Mouse (Mus musculus): Measurements from ENCODE around the gene Cyp17a1. TPM values are rescaled to one million over a fixed set of nuclear protein-coding genes. Genes with fewer than 3 reads are reported as not detected.

Cyp17a1 gene
- polyA plus RNA-seq, 1 experiment from 2014 or later: not detected

- Histone ChIP-seq H3K4me1 (ENCODE audit: control insufficient read depth, insufficient read depth, low read length) (peaks cover 6% of the 10 kb centered on the region), H3K27me3 (ENCODE audit: control insufficient read depth, insufficient read depth, low read length) (no peaks in the 10 kb centered on the region), H3K4me2 (ENCODE audit: low read depth) (no peak overlapping the region), H3K9me3 (ENCODE audit: control insufficient read depth, low read length) (no peaks in the 10 kb centered on the region), H3K27ac (ENCODE audit: low read depth, low read length) (no peak overlapping the region), H3K9ac (ENCODE audit: low read length) (no peak overlapping the region), H3K4me3 (ENCODE audit: low read depth, low read length) (no peak overlapping the region), H3K36me3 (ENCODE audit: control insufficient read depth, insufficient read depth, low read length) (peaks cover 2% of the 10 kb centered on the region; the same call in 1 of the 2 replicates)
- no peak for ATAC-seq (ENCODE audit: insufficient read depth, low FRiP score, low TSS enrichment)
- DNase-seq (ENCODE audit: low spot score): no peak
- 87% methylated on average over 9 of the region's 9 CpGs for WGBS
These were observed 43.2 kb downstream of the Cyp17a1 start for GRCm38 (mm10) chr19:46629807-46630206.

- no peak for DNase-seq (ENCODE audit: low spot score)
- Histone ChIP-seq H3K4me1 (ENCODE audit: control insufficient read depth, insufficient read depth, low read length) (peaks cover 20% of the 10 kb centered on the region), H3K4me3 (ENCODE audit: low read depth, low read length) (no peak overlapping the region), H3K9me3 (ENCODE audit: control insufficient read depth, low read length) (no peaks in the 10 kb centered on the region), H3K4me2 (ENCODE audit: low read depth) (no peak overlapping the region), H3K36me3 (ENCODE audit: control insufficient read depth, insufficient read depth, low read length) (peaks cover 2% of the 10 kb centered on the region; the same call in 1 of the 2 replicates), H3K27me3 (ENCODE audit: control insufficient read depth, insufficient read depth, low read length) (no peaks in the 10 kb centered on the region), H3K9ac (ENCODE audit: low read length) (no peak overlapping the region), H3K27ac (ENCODE audit: low read depth, low read length) (no peak overlapping the region)
- WGBS: 92% methylated on average over 10 of the region's 10 CpGs
- no peak for ATAC-seq (ENCODE audit: insufficient read depth, low FRiP score, low TSS enrichment)
These were observed 44.6 kb downstream of the Cyp17a1 start for GRCm38 (mm10) chr19:46628403-46628802.

- Histone ChIP-seq H3K9me3 (ENCODE audit: control insufficient read depth, low read length) (no peaks in the 10 kb centered on the region), H3K9ac (ENCODE audit: low read length) (no peak overlapping the region), H3K4me2 (ENCODE audit: low read depth) (no peak overlapping the region), H3K27ac (ENCODE audit: low read depth, low read length) (no peak overlapping the region), H3K27me3 (ENCODE audit: control insufficient read depth, insufficient read depth, low read length) (no peaks in the 10 kb centered on the region), H3K36me3 (ENCODE audit: control insufficient read depth, insufficient read depth, low read length) (peaks cover 2% of the 10 kb centered on the region; the same call in 1 of the 2 replicates), H3K4me3 (ENCODE audit: low read depth, low read length) (no peak overlapping the region), H3K4me1 (ENCODE audit: control insufficient read depth, insufficient read depth, low read length) (peaks cover 47% of the 10 kb centered on the region)
- DNase-seq (ENCODE audit: low spot score) (no peak), ATAC-seq (ENCODE audit: insufficient read depth, low FRiP score, low TSS enrichment) (no peak)
- 68% methylated on average over 10 of the region's 10 CpGs for WGBS
These were observed 47.5 kb downstream of the Cyp17a1 start for GRCm38 (mm10) chr19:46625519-46625918.

- no peak for DNase-seq (ENCODE audit: low spot score)
- no peak for ATAC-seq (ENCODE audit: insufficient read depth, low FRiP score, low TSS enrichment)
- Histone ChIP-seq H3K9ac (ENCODE audit: low read length) (peak overlapping the region; percentile 33; the same call in 1 of the 2 replicates), H3K9me3 (ENCODE audit: control insufficient read depth, low read length) (no peaks in the 10 kb centered on the region), H3K4me1 (ENCODE audit: control insufficient read depth, insufficient read depth, low read length) (peaks cover 47% of the 10 kb centered on the region), H3K27me3 (ENCODE audit: control insufficient read depth, insufficient read depth, low read length) (no peaks in the 10 kb centered on the region), H3K36me3 (ENCODE audit: control insufficient read depth, insufficient read depth, low read length) (peaks cover 2% of the 10 kb centered on the region; the same call in 1 of the 2 replicates), H3K27ac (ENCODE audit: low read depth, low read length) (no peak overlapping the region), H3K4me2 (ENCODE audit: low read depth) (peak overlapping the region; percentile 48; the same call in 1 of the 2 replicates), H3K4me3 (ENCODE audit: low read depth, low read length) (no peak overlapping the region)
- WGBS: 95% methylated on average over 12 of the region's 12 CpGs
These were observed 48.0 kb downstream of the Cyp17a1 start for GRCm38 (mm10) chr19:46625015-46625414.

DNA sequence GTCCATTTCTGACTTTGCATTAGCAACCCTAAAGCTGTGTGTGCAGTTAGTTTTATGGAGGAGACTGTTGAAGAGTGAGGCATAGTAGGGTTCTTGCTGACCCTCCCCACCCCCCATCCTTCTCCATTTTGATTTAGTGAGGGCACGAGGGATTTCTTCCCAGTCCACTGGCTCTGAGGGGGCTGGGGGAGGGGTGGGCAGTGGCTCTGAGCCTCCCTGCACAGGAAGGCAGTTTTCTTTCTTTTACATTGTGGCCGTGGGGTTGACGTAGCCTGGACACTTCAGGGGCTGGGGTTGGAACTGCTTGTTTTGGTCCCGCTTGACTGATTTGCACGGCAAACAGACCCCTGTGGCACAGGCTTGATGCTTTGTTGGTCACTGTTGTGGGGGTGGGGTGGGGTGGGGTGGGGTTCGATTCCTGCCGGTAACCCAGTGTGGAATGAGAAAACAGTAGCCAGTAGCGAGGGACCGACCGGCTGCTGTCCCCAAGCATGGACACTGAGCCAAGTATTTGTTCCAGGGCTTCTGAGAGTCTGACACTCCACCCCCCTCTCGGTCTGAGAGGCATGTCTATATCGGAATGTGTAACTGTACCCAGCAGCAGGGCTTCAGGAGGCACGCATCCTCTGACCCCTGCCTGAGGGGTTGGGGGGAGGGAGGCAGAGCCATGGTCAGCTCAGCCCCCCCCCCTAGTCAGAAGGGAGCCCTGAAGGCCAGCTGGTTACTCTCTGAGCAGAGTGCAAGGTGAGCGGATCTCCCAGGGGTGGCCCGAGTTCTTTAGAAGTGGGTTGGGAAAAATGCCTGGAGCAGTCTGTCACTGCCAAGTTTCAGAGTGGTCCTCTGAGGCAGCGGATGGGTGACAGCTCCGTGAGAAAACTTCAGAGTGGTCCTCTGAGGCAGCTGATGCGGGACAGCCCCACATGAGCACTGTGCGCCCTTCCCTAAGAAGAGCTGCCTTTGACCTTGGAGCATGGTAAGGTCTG lies 48.9 kb downstream of the Cyp17a1 start:
- peaks cover 47% of the 10 kb centered on the region for H3K4me1 ChIP-seq (ENCODE audit: control insufficient read depth, insufficient read depth, low read length)
- peak overlapping the region; percentile 33 for H3K9ac ChIP-seq (ENCODE audit: low read length)
- peaks cover 2% of the 10 kb centered on the region; the same call in 1 of the 2 replicates for H3K36me3 ChIP-seq (ENCODE audit: control insufficient read depth, insufficient read depth, low read length)
- H3K4me2 ChIP-seq (ENCODE audit: low read depth): peak overlapping the region; percentile 48
- no peaks in the 10 kb centered on the region for H3K9me3 ChIP-seq (ENCODE audit: control insufficient read depth, low read length)
- ATAC-seq (ENCODE audit: insufficient read depth, low FRiP score, low TSS enrichment) (peak; percentile 64), DNase-seq (ENCODE audit: low spot score) (peak; percentile 57)
- peak overlapping the region; percentile 19 for H3K4me3 ChIP-seq (ENCODE audit: low read depth, low read length)
- H3K27me3 ChIP-seq (ENCODE audit: control insufficient read depth, insufficient read depth, low read length): no peaks in the 10 kb centered on the region
- peak overlapping the region; percentile 77 for H3K27ac ChIP-seq (ENCODE audit: low read depth, low read length)
- WGBS: 24% methylated on average over 19 of the region's 19 CpGs

DNA sequence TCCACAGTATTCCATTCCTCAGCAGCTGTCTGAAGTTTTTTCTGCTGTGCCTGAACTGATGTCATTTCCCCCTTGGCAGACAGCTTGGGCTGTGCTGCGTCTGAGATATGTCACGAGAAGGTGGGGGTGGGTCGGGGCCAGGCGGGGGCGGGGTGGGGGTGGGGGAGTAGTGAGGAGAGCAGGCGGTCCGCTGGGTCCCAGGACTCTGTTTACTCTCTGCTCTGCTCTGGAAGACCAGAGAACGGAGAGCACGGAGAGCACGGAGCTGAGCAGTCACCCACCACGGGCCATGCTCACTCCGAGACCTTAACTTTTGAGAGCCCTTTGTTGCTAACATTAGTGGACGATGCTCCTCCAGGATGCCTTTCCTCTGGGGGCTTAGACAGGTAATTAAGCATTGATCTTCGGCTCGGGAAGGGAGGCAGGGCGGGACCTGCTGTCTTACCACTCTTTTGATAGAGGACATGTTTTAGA lies 49.7 kb downstream of the Cyp17a1 start:
- 4% methylated on average over 16 of the region's 16 CpGs for WGBS
- Histone ChIP-seq H3K9ac (ENCODE audit: low read length) (peak overlapping the region; percentile 33), H3K27ac (ENCODE audit: low read depth, low read length) (peak overlapping the region; percentile 77), H3K4me2 (ENCODE audit: low read depth) (peak overlapping the region; percentile 48), H3K36me3 (ENCODE audit: control insufficient read depth, insufficient read depth, low read length) (peaks cover 2% of the 10 kb centered on the region; the same call in 1 of the 2 replicates), H3K9me3 (ENCODE audit: control insufficient read depth, low read length) (no peaks in the 10 kb centered on the region), H3K27me3 (ENCODE audit: control insufficient read depth, insufficient read depth, low read length) (no peaks in the 10 kb centered on the region), H3K4me1 (ENCODE audit: control insufficient read depth, insufficient read depth, low read length) (peaks cover 47% of the 10 kb centered on the region), H3K4me3 (ENCODE audit: low read depth, low read length) (peak overlapping the region; percentile 19)
- DNase-seq (ENCODE audit: low spot score) (peak; percentile 46), ATAC-seq (ENCODE audit: insufficient read depth, low FRiP score, low TSS enrichment) (peak; percentile 56; the same call in 1 of the 2 replicates)

DNA sequence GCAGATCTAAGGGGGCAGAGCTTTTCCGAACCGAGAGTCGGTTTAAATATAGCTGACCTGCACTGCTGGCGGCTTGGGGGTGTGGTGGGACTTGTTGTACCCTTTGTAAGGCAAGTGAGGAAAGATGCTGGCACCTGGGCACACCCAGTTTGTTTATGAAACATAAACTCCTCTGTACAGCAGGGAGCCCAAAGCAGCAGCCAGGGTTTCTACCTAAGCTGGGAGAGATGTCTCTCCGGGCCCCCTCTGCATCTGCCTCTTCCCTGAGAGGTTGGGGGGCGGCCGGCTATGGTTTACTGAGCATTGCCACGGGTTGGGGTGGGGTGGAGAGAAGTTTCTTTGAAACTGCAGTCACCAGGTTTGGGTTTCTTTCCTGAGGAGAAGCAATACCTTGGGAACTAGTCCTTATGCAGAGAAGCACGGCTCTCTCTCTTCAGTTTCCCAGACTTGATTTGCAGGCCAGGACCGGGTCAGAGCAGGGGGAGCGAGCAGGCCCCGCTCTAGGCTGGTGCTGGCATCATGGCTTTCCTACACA lies 50.2 kb downstream of the Cyp17a1 start:
- H3K9me3 ChIP-seq (ENCODE audit: control insufficient read depth, low read length): no peaks in the 10 kb centered on the region
- H3K36me3 ChIP-seq (ENCODE audit: control insufficient read depth, insufficient read depth, low read length): peaks cover 2% of the 10 kb centered on the region; the same call in 1 of the 2 replicates
- H3K27me3 ChIP-seq (ENCODE audit: control insufficient read depth, insufficient read depth, low read length): no peaks in the 10 kb centered on the region
- peak overlapping the region; percentile 77 for H3K27ac ChIP-seq (ENCODE audit: low read depth, low read length)
- DNase-seq (ENCODE audit: low spot score) (no peak), ATAC-seq (ENCODE audit: insufficient read depth, low FRiP score, low TSS enrichment) (no peak)
- peaks cover 47% of the 10 kb centered on the region for H3K4me1 ChIP-seq (ENCODE audit: control insufficient read depth, insufficient read depth, low read length)
- peak overlapping the region; percentile 31 for H3K9ac ChIP-seq (ENCODE audit: low read length)
- peak overlapping the region; percentile 48 for H3K4me2 ChIP-seq (ENCODE audit: low read depth)
- H3K4me3 ChIP-seq (ENCODE audit: low read depth, low read length): peak overlapping the region; percentile 19
- WGBS: 41% methylated on average over 12 of the region's 12 CpGs

DNA sequence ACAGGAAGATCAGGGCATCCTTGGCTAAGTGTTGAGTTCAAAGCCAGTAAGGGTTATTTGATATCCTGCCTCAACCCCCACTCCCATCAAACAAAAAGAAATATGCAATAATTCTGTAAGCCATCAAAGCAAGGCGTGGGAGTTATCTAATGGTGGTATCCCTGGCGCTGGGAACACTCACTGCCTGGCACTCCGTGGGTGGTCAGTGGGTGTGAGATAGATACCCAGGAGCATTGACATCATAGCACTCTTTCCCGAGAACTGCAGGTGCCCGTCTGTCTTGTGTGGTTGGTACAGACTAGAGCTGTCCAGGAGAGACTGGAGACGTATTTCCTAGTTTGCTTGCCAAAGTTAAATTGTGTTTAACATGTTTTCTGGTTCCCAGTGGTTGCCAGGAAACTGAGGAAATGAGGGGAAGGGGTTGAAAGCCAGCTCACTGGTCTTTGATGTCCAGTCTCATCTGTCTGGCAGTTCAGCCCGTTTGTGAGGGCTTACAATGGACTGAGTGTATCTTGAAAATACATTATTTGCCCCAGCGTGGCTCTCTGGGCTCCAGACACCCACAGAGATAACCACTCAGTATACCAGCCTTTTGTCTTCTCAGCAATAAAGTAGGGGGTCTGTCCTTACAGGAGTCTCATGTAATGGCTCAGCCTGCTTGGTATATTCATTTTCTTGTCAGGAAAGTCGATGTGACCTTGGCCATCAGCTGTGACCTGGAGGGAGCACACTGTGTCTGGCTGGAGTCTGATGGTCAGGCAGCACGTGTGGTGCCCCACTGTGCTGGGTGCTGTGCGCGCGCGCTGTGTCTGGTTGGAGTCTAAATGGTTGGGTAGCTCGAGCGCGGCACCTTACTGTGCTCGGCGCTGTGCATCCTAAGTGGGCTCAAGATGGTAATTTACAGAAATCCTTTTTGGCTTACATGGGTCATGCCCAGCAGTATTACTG lies 51.5 kb downstream of the Cyp17a1 start:
- WGBS: 56% methylated on average over 19 of the region's 19 CpGs
- Histone ChIP-seq H3K4me1 (ENCODE audit: control insufficient read depth, insufficient read depth, low read length) (peaks cover 47% of the 10 kb centered on the region), H3K27me3 (ENCODE audit: control insufficient read depth, insufficient read depth, low read length) (no peaks in the 10 kb centered on the region), H3K9ac (ENCODE audit: low read length) (no peak overlapping the region; the same call in 1 of the 2 replicates), H3K4me3 (ENCODE audit: low read depth, low read length) (no peak overlapping the region), H3K36me3 (ENCODE audit: control insufficient read depth, insufficient read depth, low read length) (peaks cover 2% of the 10 kb centered on the region; the same call in 1 of the 2 replicates), H3K4me2 (ENCODE audit: low read depth) (no peak overlapping the region), H3K9me3 (ENCODE audit: control insufficient read depth, low read length) (no peaks in the 10 kb centered on the region), H3K27ac (ENCODE audit: low read depth, low read length) (peak overlapping the region; percentile 77)
- DNase-seq (ENCODE audit: low spot score) (peak; percentile 24), ATAC-seq (ENCODE audit: insufficient read depth, low FRiP score, low TSS enrichment) (no peak)

Measured in neural tube, embryonic 11.5 days (tissue).